Mouse (Mus musculus) embryonic facial prominence, embryonic 15.5 days (tissue): ENCODE measurements at regions not wholly inside any gene's neighbourhood (a gene's known extent, or its start where the extent isn't known, plus 50 kb on each side); places are given as distances from the start of the nearest gene placed in this dataset.
"Not testable (repeated sequence)": the region's sequence is repeated elsewhere in the genome, so short reads cannot be mapped to it uniquely, and the experiment has no call there.

Experiments
- ATAC-seq: fragments of 200-750 bp; cut with Nextera tagmentation; 2 replicates; pipeline ENCODE4 v1.8.0; 2017; ENCODE audit warnings: low read depth, moderate TSS enrichment; ENCODE audit not compliant: insufficient number of reproducible peaks, low FRiP score, low TSS enrichment
- H3K27ac ChIP-seq: fragments of 300-500 bp; sonication (generic); replicated peaks from 2 replicates; pipeline ENCODE4 v1.5.1; 2015; ENCODE audit warnings: mild to moderate bottlenecking, inconsistent platforms
- H3K27me3 ChIP-seq: fragments of 300-500 bp; sonication (generic); 2 replicates; pipeline ENCODE4 v1.6.1; 2015; ENCODE audit warnings: inconsistent platforms
- H3K36me3 ChIP-seq: fragments of 300-500 bp; sonication (generic); 2 replicates; pipeline ENCODE4 v1.6.1; 2015; ENCODE audit warnings: mild to moderate bottlenecking, inconsistent platforms
- H3K4me1 ChIP-seq: fragments of 300-500 bp; sonication (generic); 2 replicates; pipeline ENCODE4 v1.6.1; 2015; ENCODE audit warnings: inconsistent platforms
- H3K4me2 ChIP-seq: fragments of 300-500 bp; sonication (generic); replicated peaks from 2 replicates; pipeline ENCODE4 v1.6.1; 2015; ENCODE audit warnings: mild to moderate bottlenecking, inconsistent platforms
- H3K4me3 ChIP-seq: fragments of 300-500 bp; sonication (generic); replicated peaks from 2 replicates; pipeline ENCODE4 v1.5.1; 2015; ENCODE audit warnings: mild to moderate bottlenecking, inconsistent platforms
- H3K9ac ChIP-seq: fragments of 300-500 bp; sonication (generic); 2 replicates; pipeline ENCODE4 v1.6.1; 2015; ENCODE audit warnings: inconsistent platforms
- H3K9me3 ChIP-seq: fragments of 300-500 bp; sonication (generic); replicated peaks from 2 replicates; pipeline ENCODE4 v1.6.1; 2016; ENCODE audit warnings: inconsistent platforms
- WGBS: fragments of 180-500 bp; shearing (Covaris S2); methylation state at CpG from one replicate; pipeline ENCODE4 v1.1.7; 2015; 5-methylcytosine and 5-hydroxymethylcytosine counted together

GRCm38 (mm10) chr15:87818566-87818965 is 274.5 kb downstream of the Fam19a5 start:
- no peak overlapping the region for H3K9ac ChIP-seq
- H3K36me3 ChIP-seq = no peaks in the 10 kb centered on the region
- H3K4me3 ChIP-seq = no peak overlapping the region
- H3K4me1 ChIP-seq = no peaks in the 10 kb centered on the region
- H3K4me2 ChIP-seq = no peak overlapping the region
- WGBS = 72% methylated on average over 12 of the region's 12 CpGs
- H3K27me3 ChIP-seq = no peaks in the 10 kb centered on the region
- H3K9me3 ChIP-seq = no peaks in the 10 kb centered on the region
- ATAC-seq = no peak
- no peak overlapping the region for H3K27ac ChIP-seq

GRCm38 (mm10) chr15:87842097-87842496 is 298.0 kb downstream of the Fam19a5 start:
- H3K9me3 ChIP-seq = no peaks in the 10 kb centered on the region
- 46% methylated on average over 3 of the region's 3 CpGs for WGBS

GRCm38 (mm10) chr15:87859069-87859468 is 315.0 kb downstream of the Fam19a5 start:
- no peak for ATAC-seq
- 16% methylated on average over 2 of the region's 2 CpGs for WGBS

More at GRCm38 (mm10) chr15:87842097-87842496, 298.0 kb downstream of the Fam19a5 start:
- no peak overlapping the region for H3K4me3 ChIP-seq
- no peak overlapping the region for H3K9ac ChIP-seq
- no peaks in the 10 kb centered on the region for H3K36me3 ChIP-seq
- no peaks in the 10 kb centered on the region; the same call in 1 of the 2 replicates for H3K27me3 ChIP-seq
- H3K27ac ChIP-seq = no peak overlapping the region
- H3K4me1 ChIP-seq = no peaks in the 10 kb centered on the region
- ATAC-seq = no peak
- no peak overlapping the region for H3K4me2 ChIP-seq

GRCm38 (mm10) chr15:87876286-87876899 is 332.3 kb downstream of the Fam19a5 start:
- H3K4me1 ChIP-seq = no peaks in the 10 kb centered on the region
- no peaks in the 10 kb centered on the region for H3K9me3 ChIP-seq
- no peaks in the 10 kb centered on the region for H3K27me3 ChIP-seq
- H3K4me3 ChIP-seq = no peak overlapping the region
- WGBS = 63% methylated on average over 9 of the region's 9 CpGs
- ATAC-seq = no peak
- no peak overlapping the region for H3K4me2 ChIP-seq
- H3K9ac ChIP-seq = no peak overlapping the region
- no peaks in the 10 kb centered on the region for H3K36me3 ChIP-seq
- no peak overlapping the region for H3K27ac ChIP-seq

More at GRCm38 (mm10) chr15:87859069-87859468, 315.0 kb downstream of the Fam19a5 start:
- Histone ChIP-seq H3K27ac (no peak overlapping the region), H3K27me3 (no peaks in the 10 kb centered on the region), H3K4me2 (no peak overlapping the region), H3K4me3 (no peak overlapping the region), H3K36me3 (no peaks in the 10 kb centered on the region), H3K9me3 (no peaks in the 10 kb centered on the region), H3K9ac (no peak overlapping the region), H3K4me1 (no peaks in the 10 kb centered on the region)

GRCm38 (mm10) chr15:87890903-87891302 is 346.8 kb downstream of the Fam19a5 start:
- H3K36me3 ChIP-seq = no peaks in the 10 kb centered on the region
- H3K4me3 ChIP-seq = no peak overlapping the region
- H3K9ac ChIP-seq = no peak overlapping the region
- no peak overlapping the region for H3K4me2 ChIP-seq
- WGBS = 58% methylated on average over 5 of the region's 5 CpGs
- H3K4me1 ChIP-seq = no peaks in the 10 kb centered on the region
- H3K27me3 ChIP-seq = no peaks in the 10 kb centered on the region
- H3K9me3 ChIP-seq = no peaks in the 10 kb centered on the region
- H3K27ac ChIP-seq = no peak overlapping the region
- no peak for ATAC-seq

- H3K9ac ChIP-seq, H3K36me3 ChIP-seq, H3K27me3 ChIP-seq, H3K27ac ChIP-seq, H3K4me2 ChIP-seq, H3K4me3 ChIP-seq, H3K4me1 ChIP-seq, ATAC-seq, H3K9me3 ChIP-seq: not testable (repeated sequence)
- 83% methylated on average over 6 of the region's 6 CpGs for WGBS
Measured at GRCm38 (mm10) chr15:87894866-87895265, 350.8 kb downstream of the Fam19a5 start.

- H3K4me3 ChIP-seq = no peak overlapping the region
- H3K36me3 ChIP-seq = no peaks in the 10 kb centered on the region
- H3K27ac ChIP-seq = no peak overlapping the region
- H3K4me1 ChIP-seq = no peaks in the 10 kb centered on the region
- WGBS = 79% methylated on average over 4 of the region's 4 CpGs
- no peaks in the 10 kb centered on the region for H3K27me3 ChIP-seq
- no peaks in the 10 kb centered on the region for H3K9me3 ChIP-seq
- no peak overlapping the region for H3K4me2 ChIP-seq
- ATAC-seq = no peak
- H3K9ac ChIP-seq = no peak overlapping the region
Measured at GRCm38 (mm10) chr15:87898655-87899054, 354.6 kb downstream of the Fam19a5 start.

GRCm38 (mm10) chr15:87904436-87904835 is 360.3 kb downstream of the Fam19a5 start:
- H3K36me3 ChIP-seq = no peaks in the 10 kb centered on the region
- no peaks in the 10 kb centered on the region for H3K9me3 ChIP-seq
- WGBS = 86% methylated on average over 6 of the region's 6 CpGs
- no peak overlapping the region for H3K4me2 ChIP-seq
- H3K27me3 ChIP-seq = no peaks in the 10 kb centered on the region
- H3K4me3 ChIP-seq = no peak overlapping the region
- no peak for ATAC-seq
- H3K27ac ChIP-seq = no peak overlapping the region
- no peaks in the 10 kb centered on the region for H3K4me1 ChIP-seq
- H3K9ac ChIP-seq = no peak overlapping the region

- 72% methylated on average over 5 of the region's 5 CpGs for WGBS
- Histone ChIP-seq H3K27ac (no peak overlapping the region), H3K9ac (no peak overlapping the region), H3K4me2 (no peak overlapping the region), H3K4me3 (no peak overlapping the region), H3K27me3 (no peaks in the 10 kb centered on the region), H3K9me3 (no peaks in the 10 kb centered on the region), H3K36me3 (no peaks in the 10 kb centered on the region), H3K4me1 (no peaks in the 10 kb centered on the region)
- no peak for ATAC-seq
Measured at GRCm38 (mm10) chr15:87906310-87906709, 362.2 kb downstream of the Fam19a5 start.

GRCm38 (mm10) chr15:87922091-87922490 is 378.0 kb downstream of the Fam19a5 start:
- H3K4me3 ChIP-seq = no peak overlapping the region
- WGBS = 57% methylated on average over 9 of the region's 9 CpGs
- ATAC-seq = no peak

GRCm38 (mm10) chr15:87922781-87923446 is 378.8 kb downstream of the Fam19a5 start:
- H3K9ac ChIP-seq = no peak overlapping the region
- WGBS = 79% methylated on average over 4 of the region's 4 CpGs
- H3K9me3 ChIP-seq = no peaks in the 10 kb centered on the region
- no peaks in the 10 kb centered on the region for H3K27me3 ChIP-seq
- H3K4me1 ChIP-seq = no peaks in the 10 kb centered on the region
- no peak overlapping the region for H3K4me3 ChIP-seq
- H3K4me2 ChIP-seq = no peak overlapping the region
- no peaks in the 10 kb centered on the region for H3K36me3 ChIP-seq
- no peak for ATAC-seq
- H3K27ac ChIP-seq = no peak overlapping the region

More at GRCm38 (mm10) chr15:87922091-87922490, 378.0 kb downstream of the Fam19a5 start:
- Histone ChIP-seq H3K9ac (no peak overlapping the region), H3K4me2 (no peak overlapping the region), H3K36me3 (no peaks in the 10 kb centered on the region), H3K27me3 (no peaks in the 10 kb centered on the region), H3K27ac (no peak overlapping the region), H3K9me3 (no peaks in the 10 kb centered on the region), H3K4me1 (no peaks in the 10 kb centered on the region)

- no peaks in the 10 kb centered on the region for H3K9me3 ChIP-seq
- no peak overlapping the region for H3K27ac ChIP-seq
- H3K4me2 ChIP-seq = no peak overlapping the region
- no peaks in the 10 kb centered on the region for H3K4me1 ChIP-seq
- H3K9ac ChIP-seq = no peak overlapping the region
- WGBS = 34% methylated on average over 9 of the region's 9 CpGs
- no peaks in the 10 kb centered on the region for H3K27me3 ChIP-seq
- no peaks in the 10 kb centered on the region for H3K36me3 ChIP-seq
- no peak for ATAC-seq
- no peak overlapping the region for H3K4me3 ChIP-seq
Measured at GRCm38 (mm10) chr15:87923906-87924305, 379.8 kb downstream of the Fam19a5 start.
